Mouse (Mus musculus): ENCODE results near the gene Arl6ip4. TPM values are rescaled to one million over a fixed set of nuclear protein-coding genes. Genes with fewer than 3 reads are reported as not detected.

Arl6ip4 gene
- total and polyA plus RNA-seq, 3 experiments = 57.8 to 128 TPM; not detected in 1

DNA sequence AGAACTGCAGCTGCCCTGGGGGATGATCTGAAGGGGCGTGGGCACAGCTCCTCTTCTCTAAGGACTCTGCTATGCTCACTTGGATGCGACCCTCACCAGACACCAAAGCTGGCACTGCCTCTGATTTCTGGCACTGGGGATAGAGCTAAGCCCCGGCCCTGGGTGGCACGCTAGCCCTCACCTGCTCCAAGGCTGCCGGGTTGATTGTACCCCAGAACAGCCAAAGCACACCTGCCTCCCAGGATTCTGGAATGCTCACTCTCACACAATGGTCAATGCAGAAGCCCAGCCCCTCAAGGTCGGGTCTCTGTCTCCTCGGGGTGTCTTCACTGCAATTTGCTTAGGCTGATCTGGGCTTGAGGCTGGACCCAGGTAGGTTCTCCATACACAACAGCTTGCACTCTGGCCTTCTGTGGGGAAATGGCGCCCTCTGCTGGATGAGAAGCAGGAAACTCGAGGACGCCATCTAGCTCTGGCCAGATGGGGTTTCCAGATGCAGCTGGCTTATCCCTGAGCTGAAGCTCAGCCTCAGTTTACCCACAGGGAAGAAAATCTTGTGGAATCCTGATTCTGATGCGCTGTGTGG lies 31.2 kb upstream of the Arl6ip4 start (continued):
- TF ChIP-seq KAT2A (conservative IDR thresholded peaks at IDR 0.05; ENCODE audit: low read depth, low read length) (no peak), ZKSCAN1 (IDR thresholded peaks at IDR 0.05; ENCODE audit: low read depth, low read length) (no peak), POLR2AphosphoS2 (IDR thresholded peaks at IDR 0.05; ENCODE audit: low read length) (no peak), MAX (IDR thresholded peaks at IDR 0.05; ENCODE audit: low read length) (no peak), MAFK (IDR thresholded peaks at IDR 0.05; ENCODE audit: borderline replicate concordance, low read depth, low read length) (no peak), EP300 (IDR thresholded peaks at IDR 0.05; ENCODE audit: low read depth in 1 of 2, low read length in 2 of 2) (no peak), MXI1 (IDR thresholded peaks at IDR 0.05; ENCODE audit: low read depth, low read length) (no peak), TAL1 (IDR thresholded peaks at IDR 0.05; ENCODE audit: low read length) (no peak), UBTF (IDR thresholded peaks at IDR 0.05; ENCODE audit: borderline replicate concordance, insufficient read depth, low read depth, low read length) (no peak), JUND (IDR thresholded peaks at IDR 0.05; ENCODE audit: low read depth, low read length) (no peak), BHLHE40 (IDR thresholded peaks at IDR 0.05; ENCODE audit: borderline replicate concordance, low read depth, low read length) (0 out of 2 replicates have a peak, but pooled peaks have one; percentile 8), SIN3A (IDR thresholded peaks at IDR 0.05; ENCODE audit: low read length) (peak; percentile 69), USF1 (IDR thresholded peaks at IDR 0.05; ENCODE audit: low read depth, low read length) (no peak), MAZ (IDR thresholded peaks at IDR 0.05; ENCODE audit: low read depth, low read length) (no peak), HCFC1 (IDR thresholded peaks at IDR 0.05; ENCODE audit: low read depth, low read length) (0 out of 2 replicates have a peak, but pooled peaks have one; percentile 17), ETS1 (IDR thresholded peaks at IDR 0.05; ENCODE audit: low read depth, low read length) (no peak), GABPA (IDR thresholded peaks at IDR 0.05; ENCODE audit: low read depth, low read length) (no peak), SMC3 (IDR thresholded peaks at IDR 0.05; ENCODE audit: low read depth, low read length) (peak; percentile 100), MYC (IDR thresholded peaks at IDR 0.05; ENCODE audit: low read depth, low read length) (peak; percentile 51; the same call in 1 of the 2 replicates), NELFE (IDR thresholded peaks at IDR 0.05; ENCODE audit: low read depth, low read length) (no peak), GATA1 (IDR thresholded peaks at IDR 0.05; ENCODE audit: low read depth, low read length) (no peak), TCF12 (IDR thresholded peaks at IDR 0.05; ENCODE audit: low read depth, low read length) (no peak)

DNA sequence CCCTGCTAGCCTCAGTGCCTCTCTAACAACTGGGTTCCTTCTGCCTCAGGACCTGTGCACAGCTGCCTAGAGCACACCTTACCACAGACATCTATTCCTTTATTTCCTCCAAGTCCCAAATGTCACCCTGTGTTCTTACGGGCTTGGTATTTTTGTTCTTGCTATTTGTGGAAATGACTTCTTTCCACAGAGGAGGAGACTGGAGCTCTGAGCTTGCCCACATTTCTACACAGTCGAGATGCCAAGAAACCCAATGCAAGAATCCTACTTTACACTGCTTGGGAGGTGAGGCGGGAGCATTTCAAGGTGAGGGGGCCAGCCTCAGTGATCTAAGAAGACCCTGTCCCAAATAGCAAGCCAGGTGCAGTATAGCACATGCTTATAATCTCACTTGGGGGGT lies 30.4 kb upstream of the Arl6ip4 start:
- Histone ChIP-seq H3K9ac (ENCODE audit: control insufficient read depth, low read depth, low read length, poor library complexity, severe bottlenecking) (no peak overlapping the region), H3K4me3 (ENCODE audit: control insufficient read depth in 1 of 2, insufficient read depth in 1 of 2, low read depth in 2 of 2, low read length in 2 of 2) (no peak overlapping the region), H3K9me3 (replicated peaks; ENCODE audit: insufficient read depth, low read length) (no peaks in the 10 kb centered on the region), H3K36me3 (ENCODE audit: control insufficient read depth in 1 of 2, insufficient read depth in 2 of 2, low read length in 2 of 2) (no peaks in the 10 kb centered on the region), H3K27ac (ENCODE audit: control insufficient read depth, low read depth, low read length) (no peak overlapping the region), H3K27me3 (ENCODE audit: control insufficient read depth in 1 of 2, insufficient read depth in 2 of 2, low read length in 2 of 2) (no peaks in the 10 kb centered on the region), H3K4me1 (ENCODE audit: control insufficient read depth in 1 of 2, insufficient read depth in 2 of 2, low read length in 2 of 2) (no peaks in the 10 kb centered on the region), H3K79me2 (ENCODE audit: control insufficient read depth, insufficient read depth, low read length, poor library complexity) (no peaks in the 10 kb centered on the region)
- no peak for DNase-seq (ENCODE audit: low read depth, low spot score)
- TF ChIP-seq GABPA (IDR thresholded peaks at IDR 0.05; ENCODE audit: low read depth, low read length) = no peak
- no peak for TF ChIP-seq USF2 (IDR thresholded peaks at IDR 0.05; ENCODE audit: borderline replicate concordance in 1 of 2, insufficient read depth in 1 of 2, low read depth in 1 of 2, low read length in 2 of 2)
- no peak for TF ChIP-seq MXI1 (IDR thresholded peaks at IDR 0.05; ENCODE audit: low read depth, low read length)
- TF ChIP-seq MYC (IDR thresholded peaks at IDR 0.05; ENCODE audit: low read depth, low read length) = no peak
- no peak for TF ChIP-seq TBP (IDR thresholded peaks at IDR 0.05; ENCODE audit: low read depth, low read length)
- TF ChIP-seq RCOR1 (IDR thresholded peaks at IDR 0.05; ENCODE audit: low read depth, low read length) = no peak
- no peak for TF ChIP-seq SIN3A (IDR thresholded peaks at IDR 0.05; ENCODE audit: low read length)
- no peak for TF ChIP-seq POLR2A (IDR thresholded peaks at IDR 0.05; ENCODE audit: control insufficient read depth in 1 of 2, insufficient read depth in 1 of 2, low read depth in 1 of 2, low read length in 2 of 2, poor library complexity in 1 of 2)
- TF ChIP-seq CHD2 (IDR thresholded peaks at IDR 0.05; ENCODE audit: low read length) = no peak

Data from MEL (cell line).